Mouse (Mus musculus) thymus, adult 2 months (tissue): Measurements from ENCODE around the gene Siglecf. TPM values are rescaled to one million over a fixed set of nuclear protein-coding genes. Genes with fewer than 3 reads are reported as not detected.
"Not testable (repeated sequence)": the region's sequence is repeated elsewhere in the genome, so short reads cannot be mapped to it uniquely, and the experiment has no call there.

Source experiments
- DNase-seq: peaks from one replicate; pipeline ENCODE4 v3.0.0; 2021
- H3K27ac ChIP-seq: fragments of 200-500 bp; 2 replicates; pipeline ENCODE4 v1.5.1; 2012; ENCODE audit warnings: low read length, control low read depth; ENCODE audit not compliant: control insufficient read depth, insufficient read depth
- H3K27me3 ChIP-seq: fragments of 200-500 bp; 2 replicates; pipeline ENCODE4 v1.6.1; 2012; ENCODE audit warnings: mild to moderate bottlenecking, low read length, moderate library complexity, mixed read lengths; ENCODE audit not compliant: control insufficient read depth, insufficient read depth
- H3K36me3 ChIP-seq: fragments of 200-500 bp; 2 replicates; pipeline ENCODE4 v1.6.1; 2012; ENCODE audit warnings: mild to moderate bottlenecking, low read length, moderate library complexity; ENCODE audit not compliant: control insufficient read depth, insufficient read depth
- H3K4me1 ChIP-seq: fragments of 200-500 bp; replicated peaks from 2 replicates; pipeline ENCODE4 v1.6.1; 2012; ENCODE audit warnings: low read length; ENCODE audit not compliant: control insufficient read depth, insufficient read depth
- H3K4me3 ChIP-seq: fragments of 200-500 bp; 2 replicates; pipeline ENCODE4 v1.5.1; 2012; ENCODE audit warnings: mild to moderate bottlenecking, low read length, control low read depth, moderate library complexity; ENCODE audit not compliant: control insufficient read depth, insufficient read depth
- CTCF ChIP-seq: fragments of 200-500 bp; IDR thresholded peaks from 2 replicates; pipeline ENCODE4 v1.5.1; 2012; ENCODE audit warnings: mild to moderate bottlenecking, control low read depth, low read length, moderate library complexity, borderline replicate concordance; ENCODE audit not compliant: control insufficient read depth, poor library complexity, insufficient read depth; ENCODE audit errors: extremely low read depth
- POLR2A ChIP-seq: fragments of 200-500 bp; IDR thresholded peaks from 2 replicates; pipeline ENCODE4 v1.6.1; 2012; ENCODE audit warnings: mild to moderate bottlenecking, low read length, control low read depth, moderate library complexity; ENCODE audit not compliant: control insufficient read depth, poor library complexity, insufficient read depth; ENCODE audit errors: extremely low read depth
- WGBS: fragments of 180-500 bp; shearing (Covaris S2); methylation state at CpG from one replicate; pipeline ENCODE4 v1.1.7; 2018; 5-methylcytosine and 5-hydroxymethylcytosine counted together
- polyA plus RNA-seq: library from polyadenylated mRNA; depleted of rRNA; stranded (reverse); fragments of >200 nt; gene quantifications from 2 replicates; pipeline ENCODE4 v1.2.3, GENCODE M21; 2012

Siglecf gene
- polyA plus RNA-seq, 1 experiment, result 2.0 TPM

DNA sequence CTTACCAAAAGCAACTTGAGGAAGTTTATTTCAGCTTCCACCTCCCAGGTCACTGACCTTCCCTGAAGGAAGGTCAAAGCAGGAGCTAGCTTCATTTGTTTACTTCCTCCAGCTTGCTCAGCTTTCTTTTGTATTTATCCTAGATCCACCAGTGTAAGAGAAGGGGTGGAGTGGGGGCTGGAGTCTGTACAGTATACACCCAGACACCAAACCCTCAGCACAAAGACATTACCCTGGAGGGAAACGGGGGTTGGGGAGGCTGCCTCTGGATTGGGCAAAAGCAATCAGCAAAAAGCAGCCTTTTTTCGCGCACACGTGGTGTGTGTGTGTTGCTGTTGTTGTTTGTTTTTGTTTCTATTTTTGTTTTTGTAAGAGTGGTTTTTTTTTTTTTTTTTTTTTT is 5.0 kb upstream of the Siglecf start:
- H3K27ac ChIP-seq, result no peak overlapping the region
- no peak overlapping the region for H3K4me3 ChIP-seq
- no peaks in the 10 kb centered on the region for H3K36me3 ChIP-seq
- no peak for TF ChIP-seq CTCF
- TF ChIP-seq POLR2A, result no peak
- 90% methylated on average over 4 of the region's 4 CpGs for WGBS
- no peaks in the 10 kb centered on the region for H3K4me1 ChIP-seq
- no peaks in the 10 kb centered on the region for H3K27me3 ChIP-seq
- DNase-seq, result no peak

GRCm38 (mm10) chr7:43346571-43346970 is 4.6 kb upstream of the Siglecf start:
- TF ChIP-seq CTCF (no peak), POLR2A (no peak)
- H3K4me3 ChIP-seq, result no peak overlapping the region
- WGBS, result 82% methylated on average over 1 of the region's 1 CpGs
- H3K4me1 ChIP-seq, result no peaks in the 10 kb centered on the region
- no peaks in the 10 kb centered on the region for H3K27me3 ChIP-seq
- no peaks in the 10 kb centered on the region for H3K36me3 ChIP-seq
- no peak overlapping the region for H3K27ac ChIP-seq
- no peak for DNase-seq

DNA sequence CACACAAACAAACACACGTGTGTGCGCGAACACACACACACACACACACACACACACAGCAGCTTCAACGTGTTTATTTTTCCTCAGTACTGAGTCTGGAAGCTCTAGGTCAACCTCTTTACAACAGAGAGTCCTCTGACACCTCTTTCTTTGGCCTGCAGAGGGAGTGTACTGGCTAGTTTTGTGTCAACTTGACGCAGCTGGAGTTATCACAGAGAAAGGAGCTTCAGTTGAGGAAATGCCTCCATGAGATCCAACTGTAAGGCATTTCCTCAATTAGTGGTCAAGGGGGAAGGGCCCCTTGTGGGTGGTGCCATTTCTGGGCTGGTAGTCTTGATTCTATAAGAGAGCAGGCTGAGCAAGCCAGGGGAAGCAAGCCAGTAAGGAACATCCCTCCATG is 1.5 kb upstream of the Siglecf start:
- not testable (repeated sequence) for H3K4me1 ChIP-seq, H3K36me3 ChIP-seq, DNase-seq, H3K4me3 ChIP-seq, H3K27ac ChIP-seq, H3K27me3 ChIP-seq
- WGBS, result 57% methylated on average over 5 of the region's 5 CpGs

- no peak for DNase-seq
Measured at GRCm38 (mm10) chr7:43353118-43353517, 2.0 kb downstream of the Siglecf start.

GRCm38 (mm10) chr7:43353758-43354157 is 2.6 kb downstream of the Siglecf start:
- WGBS, result 78% methylated on average over 4 of the region's 4 CpGs
- Histone ChIP-seq H3K4me1 (no peaks in the 10 kb centered on the region), H3K27me3 (no peaks in the 10 kb centered on the region), H3K27ac (no peak overlapping the region), H3K36me3 (no peaks in the 10 kb centered on the region), H3K4me3 (no peak overlapping the region)
- TF ChIP-seq POLR2A (no peak), CTCF (no peak)
- DNase-seq, result no peak

More at GRCm38 (mm10) chr7:43353118-43353517, 2.0 kb downstream of the Siglecf start:
- no peaks in the 10 kb centered on the region for H3K27me3 ChIP-seq
- H3K4me3 ChIP-seq, result no peak overlapping the region
- H3K36me3 ChIP-seq, result no peaks in the 10 kb centered on the region
- H3K4me1 ChIP-seq, result no peaks in the 10 kb centered on the region
- no peak for TF ChIP-seq CTCF
- TF ChIP-seq POLR2A, result no peak
- 6% methylated on average over 4 of the region's 4 CpGs for WGBS
- H3K27ac ChIP-seq, result no peak overlapping the region

- no peak for DNase-seq
- H3K36me3 ChIP-seq, result no peaks in the 10 kb centered on the region
- TF ChIP-seq CTCF, result no peak
- TF ChIP-seq POLR2A, result no peak
- H3K27ac ChIP-seq, result no peak overlapping the region
- H3K4me3 ChIP-seq, result no peak overlapping the region
- WGBS, result 66% methylated on average over 12 of the region's 12 CpGs
- no peaks in the 10 kb centered on the region for H3K27me3 ChIP-seq
- no peaks in the 10 kb centered on the region for H3K4me1 ChIP-seq
Measured at GRCm38 (mm10) chr7:43354893-43355835, 4.0 kb downstream of the Siglecf start.

DNA sequence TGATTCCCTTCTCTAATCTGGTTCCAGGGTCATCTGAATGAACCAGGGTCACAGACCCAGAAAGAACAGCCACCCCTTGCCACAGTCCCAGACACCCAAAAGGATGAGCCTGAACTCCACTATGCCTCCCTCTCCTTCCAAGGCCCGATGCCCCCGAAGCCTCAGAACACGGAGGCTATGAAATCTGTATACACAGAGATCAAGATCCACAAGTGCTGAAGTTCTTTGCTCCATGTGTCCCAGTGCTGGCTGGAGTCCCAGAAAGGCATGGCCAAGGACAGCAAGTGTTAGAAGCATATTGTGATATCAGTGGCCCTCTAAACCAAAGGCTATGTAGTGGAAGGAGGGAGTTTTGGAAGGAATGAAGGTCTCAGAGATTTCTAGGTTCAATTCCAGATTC is 7.4 kb downstream of the Siglecf start:
- H3K27ac ChIP-seq, result no peak overlapping the region
- H3K4me1 ChIP-seq, result no peaks in the 10 kb centered on the region
- 93% methylated on average over 3 of the region's 3 CpGs for WGBS
- H3K27me3 ChIP-seq, result no peaks in the 10 kb centered on the region
- no peak overlapping the region for H3K4me3 ChIP-seq
- H3K36me3 ChIP-seq, result no peaks in the 10 kb centered on the region
- TF ChIP-seq POLR2A, result no peak
- TF ChIP-seq CTCF, result no peak
- DNase-seq, result no peak
